Mouse (Mus musculus): ENCODE measurements around the gene Sap18b. TPM values are rescaled to one million over a fixed set of nuclear protein-coding genes. Genes with fewer than 3 reads are reported as not detected.

Sap18b gene
- polyA plus RNA-seq, 1 experiment from 2014 or later = 414 TPM

GRCm38 (mm10) chr8:95832603-95833434, 7.7 kb downstream of the Sap18b start:
- 17% methylated on average over 16 of the region's 16 CpGs for WGBS
- Histone ChIP-seq H3K9ac (ENCODE audit: low read depth, low read length) (0 out of 2 replicates have a peak overlapping the region, but pooled peaks have one; percentile 18), H3K36me3 (ENCODE audit: insufficient read depth, low read length) (no peaks in the 10 kb centered on the region), H3K4me2 (ENCODE audit: low read length) (peak overlapping the region; percentile 60), H3K27ac (peak overlapping the region; percentile 25), H3K4me3 (replicated peaks; ENCODE audit: low read depth, low read length) (peak overlapping the region; percentile 31), H3K4me1 (replicated peaks; ENCODE audit: insufficient read depth, low read length) (0 out of 2 replicates have a peak, but pooled peaks cover 7% of the 10 kb centered on the region), H3K27me3 (ENCODE audit: insufficient read depth, low read length) (no peaks in the 10 kb centered on the region), H3K9me3 (replicated peaks; ENCODE audit: low read length) (no peaks in the 10 kb centered on the region)
- ATAC-seq (replicated peaks; ENCODE audit: low FRiP score, low read depth) (peak; percentile 70), DNase-seq (ENCODE audit: low spot score) (peak; percentile 88)
- TF ChIP-seq CTCF (IDR thresholded peaks at IDR 0.05; ENCODE audit: low read depth) = peak; percentile 94

DNA sequence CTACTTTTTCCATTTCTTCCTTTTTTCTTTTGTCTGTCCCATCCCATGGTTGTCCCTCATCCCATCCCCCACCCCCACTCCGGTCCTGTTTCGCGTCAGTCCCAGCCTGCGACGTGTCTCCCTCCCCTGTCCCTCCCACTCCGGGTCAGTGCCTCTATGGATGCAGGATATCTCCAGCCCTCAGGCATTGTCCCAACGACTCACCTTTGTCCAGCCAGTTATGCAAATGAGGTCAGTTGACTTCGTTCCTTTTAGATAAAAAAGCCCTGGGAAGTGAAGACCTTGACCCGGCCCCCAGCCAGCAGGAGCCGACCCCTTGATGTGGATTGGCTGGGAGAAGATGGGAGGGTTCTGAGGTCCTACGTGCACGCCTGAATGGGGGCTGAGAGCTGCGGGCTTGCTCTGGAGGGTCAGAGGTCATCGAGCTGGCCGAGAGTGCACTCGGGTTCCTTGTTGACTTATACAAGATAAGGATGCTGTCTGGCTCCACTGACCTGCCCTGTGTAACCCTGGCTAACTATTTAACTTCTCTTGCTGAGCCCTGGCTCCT, 8.4 kb downstream of the Sap18b start:
- no peak for TF ChIP-seq CTCF (IDR thresholded peaks at IDR 0.05; ENCODE audit: low read depth)
- H3K4me2 ChIP-seq (ENCODE audit: low read length) = peak overlapping the region; percentile 60
- H3K4me1 ChIP-seq (replicated peaks; ENCODE audit: insufficient read depth, low read length) = 0 out of 2 replicates have a peak, but pooled peaks cover 7% of the 10 kb centered on the region
- H3K27ac ChIP-seq = no peak overlapping the region; the same call in 1 of the 2 replicates
- no peaks in the 10 kb centered on the region for H3K9me3 ChIP-seq (replicated peaks; ENCODE audit: low read length)
- H3K4me3 ChIP-seq (replicated peaks; ENCODE audit: low read depth, low read length) = peak overlapping the region; percentile 31
- DNase-seq (ENCODE audit: low spot score) (peak; percentile 56), ATAC-seq (replicated peaks; ENCODE audit: low FRiP score, low read depth) (peak; percentile 87)
- H3K36me3 ChIP-seq (ENCODE audit: insufficient read depth, low read length) = no peaks in the 10 kb centered on the region
- no peaks in the 10 kb centered on the region for H3K27me3 ChIP-seq (ENCODE audit: insufficient read depth, low read length)
- H3K9ac ChIP-seq (ENCODE audit: low read depth, low read length) = 0 out of 2 replicates have a peak overlapping the region, but pooled peaks have one; percentile 18
- under 1% methylated on average over 16 of the region's 16 CpGs for WGBS

- DNase-seq (ENCODE audit: low spot score) (no peak), ATAC-seq (replicated peaks; ENCODE audit: low FRiP score, low read depth) (no peak)
- Histone ChIP-seq H3K27ac (no peak overlapping the region), H3K4me1 (replicated peaks; ENCODE audit: insufficient read depth, low read length) (0 out of 2 replicates have a peak, but pooled peaks cover 7% of the 10 kb centered on the region), H3K9me3 (replicated peaks; ENCODE audit: low read length) (no peaks in the 10 kb centered on the region), H3K4me3 (replicated peaks; ENCODE audit: low read depth, low read length) (no peak overlapping the region), H3K4me2 (ENCODE audit: low read length) (no peak overlapping the region), H3K36me3 (ENCODE audit: insufficient read depth, low read length) (peaks cover 3% of the 10 kb centered on the region; the same call in 1 of the 2 replicates), H3K9ac (ENCODE audit: low read depth, low read length) (no peak overlapping the region), H3K27me3 (ENCODE audit: insufficient read depth, low read length) (no peaks in the 10 kb centered on the region)
- WGBS = 72% methylated on average over 4 of the region's 4 CpGs
- TF ChIP-seq CTCF (IDR thresholded peaks at IDR 0.05; ENCODE audit: low read depth) = no peak
These were observed 10.7 kb downstream of the Sap18b start for GRCm38 (mm10) chr8:95835891-95836290.

DNA sequence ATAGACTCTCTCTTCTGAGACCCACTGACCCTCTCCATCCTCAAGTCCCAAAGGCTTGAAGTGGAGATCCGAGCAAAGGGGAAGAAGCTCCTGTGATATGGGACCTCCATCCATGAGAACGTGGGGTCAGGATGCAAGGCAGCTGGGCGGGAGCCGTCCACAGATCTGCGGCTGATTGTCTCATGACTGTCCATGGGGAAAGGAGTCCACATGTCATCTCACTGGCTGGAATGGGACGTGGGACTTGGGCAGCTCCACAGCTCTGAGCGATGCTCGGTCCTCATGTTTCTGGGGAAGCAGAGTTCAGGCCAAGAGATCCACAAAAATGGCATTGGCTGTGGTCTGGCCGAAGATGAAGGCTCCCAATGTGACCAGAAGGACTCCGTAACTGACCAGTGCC, 12.1 kb downstream of the Sap18b start:
- ATAC-seq (replicated peaks; ENCODE audit: low FRiP score, low read depth) = no peak
- WGBS = 92% methylated on average over 10 of the region's 10 CpGs
- H3K9me3 ChIP-seq (replicated peaks; ENCODE audit: low read length) = no peaks in the 10 kb centered on the region
- no peak overlapping the region for H3K4me3 ChIP-seq (replicated peaks; ENCODE audit: low read depth, low read length)
- no peak overlapping the region for H3K27ac ChIP-seq
- DNase-seq (ENCODE audit: low spot score) = no peak
- no peaks in the 10 kb centered on the region for H3K27me3 ChIP-seq (ENCODE audit: insufficient read depth, low read length)
- H3K9ac ChIP-seq (ENCODE audit: low read depth, low read length) = no peak overlapping the region
- H3K36me3 ChIP-seq (ENCODE audit: insufficient read depth, low read length) = peaks cover 11% of the 10 kb centered on the region; the same call in 1 of the 2 replicates
- H3K4me2 ChIP-seq (ENCODE audit: low read length) = no peak overlapping the region
- 0 out of 2 replicates have a peak, but pooled peaks cover 7% of the 10 kb centered on the region for H3K4me1 ChIP-seq (replicated peaks; ENCODE audit: insufficient read depth, low read length)
- TF ChIP-seq CTCF (IDR thresholded peaks at IDR 0.05; ENCODE audit: low read depth) = no peak

DNA sequence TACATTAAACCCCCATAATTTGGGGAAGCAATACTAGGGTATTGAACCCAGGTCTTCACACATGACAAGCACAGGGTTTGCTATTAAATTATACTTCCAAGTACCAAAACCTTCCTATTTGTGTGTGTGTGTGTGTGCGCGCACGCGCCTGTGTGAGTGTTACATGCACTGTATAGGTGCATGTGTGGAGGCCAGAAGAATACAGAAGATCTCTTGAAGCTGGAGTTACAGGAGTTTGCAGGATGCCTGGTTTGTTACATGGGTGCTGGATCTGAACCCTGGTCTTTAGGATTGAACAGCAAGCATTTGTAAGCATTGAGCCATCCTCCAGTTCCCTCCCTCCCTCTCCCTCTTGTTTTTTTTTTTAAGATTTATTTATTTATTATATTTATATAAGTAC, 14.1 kb downstream of the Sap18b start:
- WGBS = over 99% methylated on average over 4 of the region's 4 CpGs
- no peak overlapping the region for H3K27ac ChIP-seq
- no peak for ATAC-seq (replicated peaks; ENCODE audit: low FRiP score, low read depth)
- H3K4me2 ChIP-seq (ENCODE audit: low read length) = no peak overlapping the region
- H3K9me3 ChIP-seq (replicated peaks; ENCODE audit: low read length) = no peaks in the 10 kb centered on the region
- no peak for TF ChIP-seq CTCF (IDR thresholded peaks at IDR 0.05; ENCODE audit: low read depth)
- DNase-seq (ENCODE audit: low spot score) = no peak
- H3K27me3 ChIP-seq (ENCODE audit: insufficient read depth, low read length) = no peaks in the 10 kb centered on the region
- peaks cover 14% of the 10 kb centered on the region; the same call in 1 of the 2 replicates for H3K36me3 ChIP-seq (ENCODE audit: insufficient read depth, low read length)
- H3K4me3 ChIP-seq (replicated peaks; ENCODE audit: low read depth, low read length) = no peak overlapping the region
- H3K4me1 ChIP-seq (replicated peaks; ENCODE audit: insufficient read depth, low read length) = no peaks in the 10 kb centered on the region
- H3K9ac ChIP-seq (ENCODE audit: low read depth, low read length) = no peak overlapping the region

DNA sequence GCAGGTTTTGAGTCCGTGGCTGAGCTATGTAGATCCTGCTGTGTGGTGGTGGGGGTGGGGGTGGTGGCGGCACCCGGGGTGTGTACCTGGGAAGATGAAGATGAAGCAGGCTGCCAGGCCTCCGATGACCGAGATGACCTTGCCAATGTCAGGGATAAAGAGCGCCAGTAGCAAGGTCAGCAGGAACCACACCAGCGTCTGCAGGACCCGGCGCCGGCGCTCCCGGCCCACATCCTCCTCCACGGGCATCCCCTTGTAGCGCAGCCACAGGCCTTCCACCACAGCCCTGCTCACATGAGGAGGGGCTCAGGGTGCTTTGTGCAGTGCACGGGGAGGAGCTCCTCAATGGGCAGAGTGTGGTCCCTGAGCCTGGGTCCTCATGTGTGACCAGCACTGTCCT, 16.3 kb downstream of the Sap18b start:
- no peak overlapping the region for H3K4me2 ChIP-seq (ENCODE audit: low read length)
- no peak for TF ChIP-seq CTCF (IDR thresholded peaks at IDR 0.05; ENCODE audit: low read depth)
- WGBS = 92% methylated on average over 15 of the region's 15 CpGs
- no peak for DNase-seq (ENCODE audit: low spot score)
- no peaks in the 10 kb centered on the region for H3K27me3 ChIP-seq (ENCODE audit: insufficient read depth, low read length)
- ATAC-seq (replicated peaks; ENCODE audit: low FRiP score, low read depth) = no peak
- no peaks in the 10 kb centered on the region for H3K9me3 ChIP-seq (replicated peaks; ENCODE audit: low read length)
- peaks cover 26% of the 10 kb centered on the region; the same call in 1 of the 2 replicates for H3K36me3 ChIP-seq (ENCODE audit: insufficient read depth, low read length)
- no peak overlapping the region for H3K9ac ChIP-seq (ENCODE audit: low read depth, low read length)
- H3K27ac ChIP-seq = no peak overlapping the region
- H3K4me1 ChIP-seq (replicated peaks; ENCODE audit: insufficient read depth, low read length) = no peaks in the 10 kb centered on the region
- no peak overlapping the region for H3K4me3 ChIP-seq (replicated peaks; ENCODE audit: low read depth, low read length)
